Mouse (Mus musculus): ENCODE results near the gene Rassf1. TPM values are rescaled to one million over a fixed set of nuclear protein-coding genes. Genes with fewer than 3 reads are reported as not detected.

Gene Rassf1
- polyA plus RNA-seq, 1 experiment: not detected

- 52% methylated on average over 7 of the region's 7 CpGs for WGBS
- TF ChIP-seq POLR2A (IDR thresholded peaks at IDR 0.05; ENCODE audit: insufficient read depth, low read depth, low read length) (no peak), CTCF (IDR thresholded peaks at IDR 0.05; ENCODE audit: insufficient read depth, low read depth, low read length) (no peak)
- Histone ChIP-seq H3K4me1 (ENCODE audit: control insufficient read depth, insufficient read depth, low read length) (peaks cover 34% of the 10 kb centered on the region), H3K27ac (ENCODE audit: insufficient read depth, low read depth, low read length) (no peak overlapping the region), H3K4me3 (ENCODE audit: insufficient read depth, low read depth, low read length) (no peak overlapping the region)
Observed at GRCm38 (mm10) chr9:107538231-107538630, 13.1 kb upstream of the Rassf1 start.

GRCm38 (mm10) chr9:107538711-107539110 lies 12.6 kb upstream of the Rassf1 start:
- peaks cover 34% of the 10 kb centered on the region for H3K4me1 ChIP-seq (ENCODE audit: control insufficient read depth, insufficient read depth, low read length)
- WGBS: 93% methylated on average over 3 of the region's 3 CpGs
- TF ChIP-seq CTCF (IDR thresholded peaks at IDR 0.05; ENCODE audit: insufficient read depth, low read depth, low read length): no peak
- TF ChIP-seq POLR2A (IDR thresholded peaks at IDR 0.05; ENCODE audit: insufficient read depth, low read depth, low read length): no peak
- H3K27ac ChIP-seq (ENCODE audit: insufficient read depth, low read depth, low read length): no peak overlapping the region
- no peak overlapping the region for H3K4me3 ChIP-seq (ENCODE audit: insufficient read depth, low read depth, low read length)

- no peak for TF ChIP-seq POLR2A (IDR thresholded peaks at IDR 0.05; ENCODE audit: insufficient read depth, low read depth, low read length)
- no peak for TF ChIP-seq CTCF (IDR thresholded peaks at IDR 0.05; ENCODE audit: insufficient read depth, low read depth, low read length)
- no peak overlapping the region for H3K27ac ChIP-seq (ENCODE audit: insufficient read depth, low read depth, low read length)
- H3K4me3 ChIP-seq (ENCODE audit: insufficient read depth, low read depth, low read length): no peak overlapping the region
- 93% methylated on average over 8 of the region's 8 CpGs for WGBS
- peaks cover 35% of the 10 kb centered on the region for H3K4me1 ChIP-seq (ENCODE audit: control insufficient read depth, insufficient read depth, low read length)
Observed at GRCm38 (mm10) chr9:107539940-107540339, 11.4 kb upstream of the Rassf1 start.

GRCm38 (mm10) chr9:107540420-107540819 lies 10.9 kb upstream of the Rassf1 start:
- 67% methylated on average over 4 of the region's 4 CpGs for WGBS
- Histone ChIP-seq H3K4me1 (ENCODE audit: control insufficient read depth, insufficient read depth, low read length) (peaks cover 36% of the 10 kb centered on the region), H3K27ac (ENCODE audit: insufficient read depth, low read depth, low read length) (no peak overlapping the region), H3K4me3 (ENCODE audit: insufficient read depth, low read depth, low read length) (no peak overlapping the region)
- TF ChIP-seq CTCF (IDR thresholded peaks at IDR 0.05; ENCODE audit: insufficient read depth, low read depth, low read length) (no peak), POLR2A (IDR thresholded peaks at IDR 0.05; ENCODE audit: insufficient read depth, low read depth, low read length) (no peak)

- no peak overlapping the region for H3K27ac ChIP-seq (ENCODE audit: insufficient read depth, low read depth, low read length)
- TF ChIP-seq CTCF (IDR thresholded peaks at IDR 0.05; ENCODE audit: insufficient read depth, low read depth, low read length) (no peak), POLR2A (IDR thresholded peaks at IDR 0.05; ENCODE audit: insufficient read depth, low read depth, low read length) (no peak)
- H3K4me1 ChIP-seq (ENCODE audit: control insufficient read depth, insufficient read depth, low read length): peaks cover 30% of the 10 kb centered on the region
- 36% methylated on average over 10 of the region's 10 CpGs for WGBS
- H3K4me3 ChIP-seq (ENCODE audit: insufficient read depth, low read depth, low read length): no peak overlapping the region
Observed at GRCm38 (mm10) chr9:107541005-107541404, 10.3 kb upstream of the Rassf1 start.

- WGBS: under 1% methylated on average over 46 of the region's 46 CpGs
Observed at GRCm38 (mm10) chr9:107541474-107542351, 9.6 kb upstream of the Rassf1 start, which contains the start of the genes Cyb561d2 and Nprl2. Gene Cyb561d2, minus strand, starts transcription at chr9:107542193. Gene Nprl2, plus strand, starts transcription at chr9:107542226.

GRCm38 (mm10) chr9:107542352-107542686 lies 9.0 kb upstream of the Rassf1 start:
- WGBS: 0% methylated on average over 11 of the region's 11 CpGs
- peak overlapping the region; percentile 68 for H3K4me3 ChIP-seq (ENCODE audit: insufficient read depth, low read depth, low read length)
- TF ChIP-seq CTCF (IDR thresholded peaks at IDR 0.05; ENCODE audit: insufficient read depth, low read depth, low read length): no peak
- TF ChIP-seq POLR2A (IDR thresholded peaks at IDR 0.05; ENCODE audit: insufficient read depth, low read depth, low read length): no peak
- peaks cover 27% of the 10 kb centered on the region for H3K4me1 ChIP-seq (ENCODE audit: control insufficient read depth, insufficient read depth, low read length)
- H3K27ac ChIP-seq (ENCODE audit: insufficient read depth, low read depth, low read length): no peak overlapping the region

More at GRCm38 (mm10) chr9:107541474-107542351, 9.6 kb upstream of the Rassf1 start, which contains the start of the genes Cyb561d2 and Nprl2:
- TF ChIP-seq CTCF (IDR thresholded peaks at IDR 0.05; ENCODE audit: insufficient read depth, low read depth, low read length) (no peak), POLR2A (IDR thresholded peaks at IDR 0.05; ENCODE audit: insufficient read depth, low read depth, low read length) (peak; percentile 69; the same call in 1 of the 2 replicates)
- Histone ChIP-seq H3K27ac (ENCODE audit: insufficient read depth, low read depth, low read length) (peak within 1 kb of the TSS; percentile 48; the same call in 1 of the 2 replicates), H3K4me3 (ENCODE audit: insufficient read depth, low read depth, low read length) (peak within 1 kb of the TSS; percentile 68), H3K4me1 (ENCODE audit: control insufficient read depth, insufficient read depth, low read length) (peaks cover 27% of the 10 kb centered on the region)

- TF ChIP-seq CTCF (IDR thresholded peaks at IDR 0.05; ENCODE audit: insufficient read depth, low read depth, low read length): no peak
- TF ChIP-seq POLR2A (IDR thresholded peaks at IDR 0.05; ENCODE audit: insufficient read depth, low read depth, low read length): no peak
- Histone ChIP-seq H3K4me1 (ENCODE audit: control insufficient read depth, insufficient read depth, low read length) (peaks cover 29% of the 10 kb centered on the region), H3K27ac (ENCODE audit: insufficient read depth, low read depth, low read length) (no peak overlapping the region), H3K4me3 (ENCODE audit: insufficient read depth, low read depth, low read length) (peak overlapping the region; percentile 68)
- 44% methylated on average over 8 of the region's 8 CpGs for WGBS
Observed at GRCm38 (mm10) chr9:107542721-107543120, 8.6 kb upstream of the Rassf1 start.

- no peak overlapping the region for H3K4me3 ChIP-seq (ENCODE audit: insufficient read depth, low read depth, low read length)
- WGBS: 89% methylated on average over 11 of the region's 11 CpGs
- H3K4me1 ChIP-seq (ENCODE audit: control insufficient read depth, insufficient read depth, low read length): peaks cover 31% of the 10 kb centered on the region
- TF ChIP-seq CTCF (IDR thresholded peaks at IDR 0.05; ENCODE audit: insufficient read depth, low read depth, low read length) (no peak), POLR2A (IDR thresholded peaks at IDR 0.05; ENCODE audit: insufficient read depth, low read depth, low read length) (no peak)
- H3K27ac ChIP-seq (ENCODE audit: insufficient read depth, low read depth, low read length): no peak overlapping the region
Observed at GRCm38 (mm10) chr9:107543299-107543698, 8.1 kb upstream of the Rassf1 start.

Data from olfactory bulb, adult 2 months (tissue).